Mouse (Mus musculus) ovary, adult 18-20 months (tissue): Measurements from ENCODE around the gene Fads2.

ENCODE experiments used
- DNase-seq: peaks from one replicate; pipeline ENCODE4 v3.0.0; 2022; ENCODE audit warnings: low spot score, mixed read lengths

Gene Fads2

DNA sequence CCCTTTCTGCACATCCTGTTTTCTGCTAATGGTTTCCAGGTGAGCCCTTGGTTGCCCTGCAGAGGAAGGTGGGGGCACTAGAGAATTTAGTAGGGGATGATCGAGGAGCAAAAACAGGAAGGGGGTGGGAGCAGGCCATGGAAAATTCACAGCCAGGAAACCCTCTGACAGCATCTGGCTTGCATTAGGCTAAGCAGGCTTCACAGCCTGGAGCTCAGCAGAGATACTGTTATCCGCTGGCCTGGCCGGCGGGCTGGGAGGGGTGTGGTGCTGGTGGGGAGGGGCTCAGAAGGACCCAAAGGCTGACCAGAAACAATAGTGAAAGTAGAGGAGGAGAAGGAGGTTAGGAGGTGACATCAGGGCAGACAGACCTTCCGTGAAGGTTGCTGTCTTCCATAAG lies 87.6 kb downstream of the Fads2 start:
- no peak for DNase-seq

DNA sequence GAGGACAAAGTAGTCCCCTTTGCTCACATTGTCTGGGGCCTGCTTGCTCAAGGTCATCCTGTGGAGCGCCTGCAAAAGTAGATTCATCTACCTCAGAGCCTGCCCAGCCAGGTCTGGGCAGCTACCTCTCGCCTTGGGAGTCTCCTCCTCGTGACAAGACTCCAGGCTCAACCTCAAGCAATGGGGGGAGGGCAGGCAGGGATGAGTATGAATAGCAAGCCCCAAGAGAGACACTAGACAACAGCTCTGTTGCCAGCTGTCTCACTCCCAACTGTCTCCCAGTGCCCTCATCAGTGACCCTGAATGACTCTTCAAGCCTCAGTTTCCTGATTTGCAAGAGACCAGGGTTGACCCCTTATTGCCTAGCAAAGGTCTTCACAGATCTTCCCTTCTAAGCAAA lies 88.2 kb downstream of the Fads2 start:
- DNase-seq: no peak

GRCm38 (mm10) chr19:10012827-10013278 lies 88.7 kb downstream of the Fads2 start:
- no peak for DNase-seq
